Mouse (Mus musculus) heart, postnatal 0 days (tissue): Measurements from ENCODE around the gene Shq1.
A peak's percentile ranks its signal among the peaks of the same experiment; 100 is the strongest.

Source experiments
- CTCF ChIP-seq: IDR thresholded peaks from 2 replicates; pipeline ENCODE4 v1.5.1; 2016; ENCODE audit warnings: antibody characterized with exemption, control low read depth, low read depth
- EP300 ChIP-seq: IDR thresholded peaks from 2 replicates; pipeline ENCODE4 v1.6.1; 2016; ENCODE audit warnings: antibody characterized with exemption, low read depth

- TF ChIP-seq CTCF, result 0 out of 2 replicates have a peak, but pooled peaks have one; percentile 4
- TF ChIP-seq EP300, result no peak
Observed at GRCm38 (mm10) chr6:100704574-100705365, 33.8 kb upstream of the Shq1 start, which contains the start of gene Gxylt2.
